Mouse (Mus musculus) frontal cortex, adult 2 months (tissue): ENCODE measurements around the gene Map4k4. TPM values are rescaled to one million over a fixed set of nuclear protein-coding genes. Genes with fewer than 3 reads are reported as not detected.

Experiments used
- DNase-seq, 2 experiments: peaks; one replicate each; pipeline ENCODE4 v3.0.0; 2022; ENCODE audit warnings: low spot score in 1 of 2; ENCODE audit errors: extremely low spot score in 1 of 2
- polyA plus RNA-seq: library from polyadenylated mRNA; depleted of rRNA; stranded (reverse); fragments of >200 nt; gene quantifications from 2 replicates; pipeline ENCODE4 v1.2.3, GENCODE M21; 2012

Map4k4 gene
- polyA plus RNA-seq, 1 experiment: 133 TPM

DNA sequence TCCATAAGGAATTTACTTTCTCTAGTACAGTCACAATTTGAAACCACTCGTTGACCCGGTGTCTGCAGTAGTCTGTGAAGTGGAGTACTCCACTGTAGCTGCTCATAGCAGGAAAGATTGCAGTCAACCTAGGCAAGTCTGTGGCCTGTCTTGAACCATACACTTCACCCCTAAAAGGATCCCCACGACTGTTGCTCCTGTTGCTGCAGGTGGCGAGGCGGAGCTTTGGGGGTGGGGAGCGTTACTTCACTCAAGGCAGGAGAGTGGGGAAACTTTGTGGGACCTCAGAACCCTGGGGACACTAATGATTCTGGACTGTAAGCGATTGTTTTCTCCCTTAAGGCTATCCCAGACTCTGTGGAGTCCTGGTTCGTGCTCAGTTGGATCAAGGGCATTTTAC, 34.2 kb downstream of the Map4k4 start:
- DNase-seq: no peak

DNA sequence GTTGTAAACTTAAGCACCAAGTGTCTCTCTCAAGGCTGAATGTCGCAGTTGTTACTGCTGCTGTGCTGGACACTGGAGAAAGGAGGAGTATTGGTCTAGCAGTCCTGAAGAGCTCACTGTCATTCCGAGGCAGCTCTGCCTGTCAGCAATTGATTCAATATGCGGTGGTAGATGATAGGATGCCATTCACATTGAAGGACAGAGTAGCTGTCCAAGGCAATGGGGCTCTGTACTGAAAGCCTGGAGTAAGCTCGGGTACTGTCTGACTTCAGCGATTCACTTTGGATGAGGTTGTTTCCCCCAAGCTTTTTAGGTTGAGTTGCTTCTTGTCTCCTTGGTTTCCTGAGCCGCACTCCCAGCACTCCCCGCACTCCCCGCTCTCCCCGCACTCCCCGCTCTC, 34.9 kb downstream of the Map4k4 start:
- DNase-seq: no peak

GRCm38 (mm10) chr1:39936332-39936802, 35.7 kb downstream of the Map4k4 start:
- peak; percentile 74 to 88 for DNase-seq

DNA sequence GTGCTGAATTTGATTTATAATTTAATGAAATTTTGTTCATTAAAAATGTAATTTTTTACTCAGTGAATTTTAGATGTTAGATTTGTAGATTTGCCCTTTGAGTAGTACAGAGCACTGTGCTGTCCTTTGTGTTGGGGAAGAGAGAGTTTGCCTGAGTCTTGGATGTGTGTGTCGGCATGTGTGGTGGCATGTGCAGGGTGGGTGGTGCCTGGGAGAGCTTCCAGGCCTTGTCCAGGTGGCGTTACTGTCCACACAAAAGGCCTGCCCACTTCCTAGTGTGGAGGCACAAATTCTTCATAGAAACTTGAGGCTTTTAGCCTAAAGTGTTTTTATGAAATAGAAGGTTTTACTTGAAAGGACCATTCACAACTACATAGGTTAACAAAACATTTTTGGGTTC, 36.2 kb downstream of the Map4k4 start:
- DNase-seq: no peak

DNA sequence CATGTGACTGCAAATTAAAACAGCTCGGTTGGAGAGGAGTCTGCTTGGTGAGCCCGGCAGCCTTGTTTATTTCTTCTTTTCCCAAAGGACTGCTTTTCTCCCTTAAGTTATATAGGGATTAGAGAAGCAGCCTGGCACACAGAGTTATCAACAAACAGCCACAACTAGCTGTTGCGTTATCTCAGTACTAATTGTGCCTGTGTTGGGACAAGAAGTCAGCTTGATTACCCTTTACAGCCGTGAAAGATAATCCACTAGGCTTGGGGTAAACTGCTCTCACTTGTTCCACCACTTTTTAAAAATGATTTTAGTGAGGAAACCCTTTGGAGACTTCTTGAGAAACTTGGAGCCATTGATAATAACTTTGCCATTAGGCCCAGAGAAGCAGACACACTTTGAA, 36.9 kb downstream of the Map4k4 start:
- no peak for DNase-seq

DNA sequence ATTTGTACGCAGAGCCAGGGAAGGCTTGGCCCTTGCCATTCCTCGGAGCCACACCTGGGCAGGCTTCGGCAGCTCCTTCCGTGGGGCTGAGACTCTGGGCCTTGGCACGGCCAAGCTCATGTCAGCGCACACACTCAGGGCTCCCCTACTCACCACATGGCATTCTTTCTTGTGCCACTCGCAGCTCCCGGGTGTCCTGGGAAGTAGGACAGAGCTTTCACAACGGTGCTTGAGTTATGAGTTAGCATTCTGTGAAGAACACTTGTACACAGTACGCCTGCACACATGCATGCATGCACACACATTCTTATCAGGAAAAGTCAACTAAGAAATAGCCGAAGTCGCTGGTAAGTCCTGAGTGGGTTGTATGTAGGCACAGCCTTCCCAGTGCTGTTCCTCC, 38.7 kb downstream of the Map4k4 start:
- DNase-seq: no peak

GRCm38 (mm10) chr1:39940342-39940741, 39.6 kb downstream of the Map4k4 start:
- DNase-seq: no peak

- no peak for DNase-seq
These were observed 40.8 kb downstream of the Map4k4 start for GRCm38 (mm10) chr1:39941237-39942179.

GRCm38 (mm10) chr1:39942935-39943334, 42.2 kb downstream of the Map4k4 start:
- DNase-seq: peak; percentile 63 to 89

DNA sequence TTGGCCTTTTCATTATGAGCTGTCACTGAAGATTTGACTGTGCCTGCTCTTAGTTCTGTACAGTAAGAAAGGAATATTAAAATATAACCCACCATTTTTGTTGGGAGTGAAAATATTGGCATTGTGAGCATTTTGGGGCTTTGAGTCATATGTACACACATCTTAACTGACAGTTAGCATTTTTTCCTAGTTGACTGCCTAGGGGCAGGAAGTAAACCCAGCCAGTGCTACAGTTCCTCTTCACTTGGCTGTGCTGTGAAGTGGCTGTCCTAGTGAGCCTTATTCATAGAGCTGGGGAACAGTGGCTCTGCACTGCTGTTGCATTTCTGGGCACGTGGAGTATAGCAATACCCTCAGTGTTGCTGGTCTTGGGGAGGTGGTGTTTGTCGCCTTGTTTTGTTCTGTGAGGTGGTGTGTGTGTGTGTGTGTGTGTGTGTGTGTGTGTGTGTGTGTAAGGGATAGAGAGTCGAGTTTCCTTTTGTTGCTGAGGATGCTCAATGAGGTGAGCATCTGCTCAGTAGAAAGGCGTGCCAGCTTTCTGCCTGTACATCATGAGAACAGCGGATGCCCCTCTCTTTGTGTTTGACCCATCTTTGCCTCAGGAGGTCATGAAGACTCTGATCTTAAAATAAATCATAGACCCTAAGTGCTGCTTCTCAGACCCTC, 43.7 kb downstream of the Map4k4 start:
- DNase-seq: no peak

- DNase-seq: no peak
These were observed 44.2 kb downstream of the Map4k4 start for GRCm38 (mm10) chr1:39944972-39945323.

DNA sequence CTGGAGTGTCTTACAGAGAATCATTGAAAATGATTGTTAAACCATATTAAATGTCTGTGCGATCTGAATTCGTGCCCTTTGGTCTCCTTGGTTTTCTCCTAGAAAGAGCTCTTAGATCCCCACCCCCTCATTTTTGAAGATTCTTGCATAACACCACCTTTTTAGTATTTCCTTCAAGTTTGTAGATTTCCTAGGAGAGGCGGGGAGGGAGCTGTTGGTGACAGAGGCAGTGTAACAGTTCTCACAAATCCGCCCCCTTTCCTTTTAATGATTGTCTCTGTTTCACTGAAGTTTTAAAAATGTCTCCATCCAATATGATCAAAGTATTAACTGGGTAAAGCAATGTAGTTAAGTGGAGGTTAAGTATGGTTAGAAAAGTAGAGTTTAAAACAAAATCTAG, 45.7 kb downstream of the Map4k4 start:
- DNase-seq: peak in 1 of 2 experiments; percentile 67

- no peak for DNase-seq
These were observed 46.5 kb downstream of the Map4k4 start for GRCm38 (mm10) chr1:39947179-39947578.

- no peak for DNase-seq
These were observed 47.1 kb downstream of the Map4k4 start for GRCm38 (mm10) chr1:39947701-39948359.

GRCm38 (mm10) chr1:39949205-39949604, 48.5 kb downstream of the Map4k4 start:
- DNase-seq: no peak

- DNase-seq: no peak
These were observed 49.2 kb downstream of the Map4k4 start for GRCm38 (mm10) chr1:39949790-39950462.

DNA sequence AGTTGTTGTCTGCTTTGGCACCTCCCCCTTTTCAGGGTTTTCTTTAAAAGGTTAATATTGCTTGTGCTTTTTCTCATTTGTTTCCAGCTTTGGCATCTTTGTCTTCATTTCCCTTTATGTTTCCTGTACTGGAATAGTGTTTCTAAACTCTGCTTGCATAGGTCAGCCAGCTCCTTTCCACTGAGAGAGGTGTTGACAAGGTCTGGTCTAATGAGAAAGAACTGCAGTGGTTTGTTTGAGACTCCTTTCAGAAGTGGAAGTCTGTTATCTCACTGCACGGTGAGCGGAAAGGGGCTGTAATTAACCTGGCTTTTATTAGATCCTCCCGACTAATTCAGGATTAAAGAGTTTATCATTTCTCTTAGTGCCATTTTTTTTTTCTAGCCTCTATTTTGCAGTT, 49.9 kb downstream of the Map4k4 start:
- DNase-seq: no peak

DNA sequence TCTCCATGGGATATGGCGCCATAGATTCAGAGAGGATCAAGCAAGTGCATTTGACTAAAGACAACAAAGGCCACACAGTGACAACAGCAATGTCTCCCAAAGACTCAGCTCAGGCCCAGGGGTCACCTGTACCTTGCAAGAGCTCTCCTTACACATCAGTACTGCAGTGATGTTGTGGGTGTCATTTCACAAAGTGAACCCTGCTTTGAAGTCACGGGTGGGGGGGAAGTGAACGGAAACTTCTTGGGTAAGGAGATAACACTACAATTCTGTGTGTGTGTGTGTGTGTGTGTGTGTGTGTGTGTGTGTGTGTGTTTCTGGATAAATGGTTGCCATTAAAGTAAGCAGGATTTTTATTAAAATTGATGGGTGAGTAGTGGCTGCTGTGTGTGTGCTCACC, 53.9 kb downstream of the Map4k4 start:
- no peak for DNase-seq

DNA sequence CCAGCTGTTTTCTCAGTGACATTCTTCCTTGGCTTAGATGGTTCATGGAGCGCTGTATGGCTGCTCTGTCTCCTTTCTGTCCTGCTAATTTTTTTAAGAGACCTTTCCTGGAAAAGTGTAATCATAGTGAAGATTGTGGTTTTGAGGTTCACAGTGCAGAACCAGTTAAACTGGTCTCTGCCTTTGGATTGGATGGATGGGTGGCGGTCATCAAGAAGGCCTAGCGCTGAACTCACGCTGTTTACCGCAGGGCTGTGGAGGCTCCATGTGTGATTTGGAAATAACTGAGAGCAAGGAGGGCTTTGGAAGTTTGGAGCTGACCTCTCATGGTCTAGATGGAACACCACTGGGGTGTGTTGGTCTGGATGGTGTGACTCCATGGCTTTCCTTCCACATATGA, 56.0 kb downstream of the Map4k4 start:
- DNase-seq: no peak

- no peak for DNase-seq
These were observed 57.3 kb downstream of the Map4k4 start for GRCm38 (mm10) chr1:39957981-39958380.

DNA sequence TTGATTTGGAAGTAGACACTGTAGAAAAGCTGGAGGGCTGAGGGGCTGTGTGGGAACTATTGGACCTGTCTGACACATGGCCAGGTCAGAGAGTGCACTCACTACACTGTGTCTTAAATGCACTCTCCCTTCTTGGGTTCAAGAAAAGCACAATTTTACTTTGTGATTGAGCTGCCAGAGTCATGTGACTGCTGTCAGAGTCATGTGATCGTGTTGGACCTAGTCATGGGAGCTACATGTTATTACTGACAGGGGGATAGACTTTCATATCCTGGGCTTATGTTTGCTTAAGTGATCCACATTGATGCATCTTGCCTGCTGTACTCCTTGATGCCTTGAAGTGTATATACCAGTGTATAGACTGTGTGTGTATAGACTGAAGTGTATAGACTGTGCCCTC, 59.9 kb downstream of the Map4k4 start:
- DNase-seq: no peak
